Mouse (Mus musculus) bone marrow, adult 2 months (tissue): ENCODE measurements around the gene Pigu. TPM values are rescaled to one million over a fixed set of nuclear protein-coding genes. Genes with fewer than 3 reads are reported as not detected.

ENCODE experiments used
- H3K27ac ChIP-seq: fragments of 200-500 bp; 2 replicates; pipeline ENCODE4 v1.5.1; 2012; ENCODE audit warnings: low read depth, mild to moderate bottlenecking, control low read depth, inconsistent platforms, low read length; ENCODE audit not compliant: control insufficient read depth, poor library complexity, insufficient read depth
- H3K4me1 ChIP-seq: fragments of 200-500 bp; 2 replicates; pipeline ENCODE4 v1.6.1; 2011; ENCODE audit warnings: low read length; ENCODE audit not compliant: control insufficient read depth, insufficient read depth
- H3K4me3 ChIP-seq: fragments of 200-500 bp; replicated peaks from 2 replicates; pipeline ENCODE3; 2011; ENCODE audit warnings: mild to moderate bottlenecking, low read depth, low read length, control low read depth; ENCODE audit not compliant: control insufficient read depth
- CTCF ChIP-seq: fragments of 200-500 bp; IDR thresholded peaks from 2 replicates; pipeline ENCODE4 v1.5.1; 2011; ENCODE audit warnings: low read length, control low read depth; ENCODE audit not compliant: control insufficient read depth, insufficient read depth
- POLR2A ChIP-seq: fragments of 200-500 bp; IDR thresholded peaks from 2 replicates; pipeline ENCODE4 v1.6.1; 2011; ENCODE audit warnings: low read depth, mild to moderate bottlenecking, control low read depth, low read length, borderline replicate concordance; ENCODE audit not compliant: control insufficient read depth
- WGBS: fragments of 180-500 bp; shearing (Covaris S2); methylation state at CpG from one replicate; pipeline ENCODE4 v1.1.7; 2018; 5-methylcytosine and 5-hydroxymethylcytosine counted together
- polyA plus RNA-seq: library from polyadenylated mRNA; stranded (reverse); fragments of >200 nt; gene quantifications from 2 replicates; pipeline ENCODE4 v1.2.4, GENCODE M21; 2011; ENCODE audit warnings: low replicate concordance; ENCODE audit not compliant: missing spikeins, insufficient read depth, insufficient read length

Gene Pigu
- polyA plus RNA-seq, 1 experiment, result 14.6 TPM

DNA sequence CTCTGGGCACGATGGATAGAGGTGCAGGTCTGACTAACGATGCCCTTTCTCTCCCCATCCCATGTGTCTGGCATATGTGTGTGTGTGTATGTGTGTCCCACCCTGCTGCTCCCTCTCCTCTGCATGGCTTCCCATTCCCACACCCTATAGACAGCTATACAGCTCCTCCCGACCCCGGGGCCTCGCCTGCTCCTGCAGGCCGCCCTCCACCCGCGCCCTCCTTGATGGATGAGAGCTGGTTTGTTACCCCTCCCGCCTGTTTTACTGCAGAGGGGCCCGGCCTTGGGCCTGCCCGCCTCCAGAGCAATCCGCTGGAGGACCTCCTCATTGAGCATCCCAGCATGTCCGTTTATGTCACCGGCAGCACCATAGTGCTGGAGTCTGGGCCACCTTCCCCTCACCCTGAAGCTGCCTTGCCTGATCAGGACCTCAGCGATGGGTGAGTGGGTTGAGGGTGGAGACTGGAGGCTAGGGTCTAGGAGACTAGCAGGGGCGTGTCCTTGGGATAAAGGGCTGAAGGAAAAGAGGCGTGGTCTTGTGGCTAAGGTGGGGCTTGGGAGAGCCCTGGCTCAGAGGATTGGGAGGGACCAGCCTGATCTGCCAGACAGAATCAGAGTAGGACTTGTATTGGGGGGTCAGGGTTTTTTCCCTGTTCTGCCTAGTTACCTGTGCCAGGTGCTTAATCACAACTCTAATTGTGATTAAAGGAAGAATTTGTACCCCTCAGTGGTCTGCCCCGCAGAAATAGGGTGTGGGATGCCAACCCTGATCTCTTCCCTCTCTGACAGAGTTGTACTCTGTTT is 28.7 kb upstream of the Pigu start:
- H3K27ac ChIP-seq, result no peak overlapping the region
- 73% methylated on average over 18 of the region's 18 CpGs for WGBS
- TF ChIP-seq POLR2A (no peak), CTCF (no peak)
- no peak overlapping the region for H3K4me3 ChIP-seq
- no peaks in the 10 kb centered on the region; the same call in 1 of the 2 replicates for H3K4me1 ChIP-seq

DNA sequence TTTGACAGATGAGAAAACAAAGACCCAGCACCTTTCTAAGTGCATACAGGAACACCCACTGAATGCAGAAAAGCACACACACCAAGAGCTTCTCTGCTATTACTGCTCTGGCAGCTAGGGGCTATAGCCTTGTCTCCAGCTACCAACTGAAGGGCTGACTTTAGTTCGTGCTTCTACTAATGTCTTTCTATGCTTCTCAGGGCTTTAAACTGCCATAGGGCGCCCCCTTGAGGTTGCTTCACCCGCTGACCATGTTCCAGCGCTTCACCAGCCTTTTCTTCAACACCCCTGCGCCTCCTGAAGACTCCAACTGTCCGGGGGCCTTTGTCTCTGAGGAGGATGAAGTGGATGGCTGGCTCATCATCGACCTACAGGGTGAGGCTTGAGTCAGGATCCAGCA is 27.9 kb upstream of the Pigu start:
- Histone ChIP-seq H3K27ac (no peak overlapping the region), H3K4me1 (no peaks in the 10 kb centered on the region; the same call in 1 of the 2 replicates), H3K4me3 (no peak overlapping the region)
- no peak for TF ChIP-seq POLR2A
- peak; percentile 77 for TF ChIP-seq CTCF
- 16% methylated on average over 7 of the region's 7 CpGs for WGBS

DNA sequence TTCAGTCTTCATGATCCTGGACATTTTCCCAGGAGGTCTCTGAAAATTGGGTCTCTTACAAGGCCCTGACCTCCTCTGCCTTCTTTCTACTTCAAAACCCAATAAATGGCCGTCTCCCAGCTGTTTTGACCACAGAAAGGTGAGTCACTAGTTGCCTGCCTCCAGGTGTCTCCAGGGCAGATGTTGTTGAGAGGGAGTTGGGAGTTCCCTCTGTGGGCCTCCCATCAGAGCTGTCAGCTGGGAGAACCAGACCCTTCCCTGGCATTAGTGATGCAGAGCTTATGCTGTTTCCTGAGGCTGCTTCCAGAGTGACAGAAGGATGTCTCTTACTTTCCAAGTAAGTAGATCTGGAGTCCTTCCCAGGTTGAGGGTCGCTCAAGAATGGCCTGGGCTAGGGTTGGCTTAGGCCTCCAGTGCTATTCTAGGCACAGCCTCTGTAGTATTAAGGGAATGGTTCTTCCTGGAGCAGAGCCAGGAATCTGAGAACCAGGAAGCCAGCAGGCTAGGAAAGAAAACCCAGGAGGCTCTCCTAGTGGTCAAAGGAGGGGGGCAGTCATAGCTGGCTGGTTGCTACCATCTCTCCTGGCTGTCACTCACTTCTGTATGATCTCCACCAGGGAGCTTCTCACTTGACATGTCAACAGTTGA is 25.7 kb upstream of the Pigu start:
- no peak for TF ChIP-seq POLR2A
- TF ChIP-seq CTCF, result no peak
- 81% methylated on average over 2 of the region's 2 CpGs for WGBS
- H3K4me1 ChIP-seq, result no peaks in the 10 kb centered on the region; the same call in 1 of the 2 replicates
- H3K27ac ChIP-seq, result no peak overlapping the region
- peak overlapping the region; percentile 6 for H3K4me3 ChIP-seq

DNA sequence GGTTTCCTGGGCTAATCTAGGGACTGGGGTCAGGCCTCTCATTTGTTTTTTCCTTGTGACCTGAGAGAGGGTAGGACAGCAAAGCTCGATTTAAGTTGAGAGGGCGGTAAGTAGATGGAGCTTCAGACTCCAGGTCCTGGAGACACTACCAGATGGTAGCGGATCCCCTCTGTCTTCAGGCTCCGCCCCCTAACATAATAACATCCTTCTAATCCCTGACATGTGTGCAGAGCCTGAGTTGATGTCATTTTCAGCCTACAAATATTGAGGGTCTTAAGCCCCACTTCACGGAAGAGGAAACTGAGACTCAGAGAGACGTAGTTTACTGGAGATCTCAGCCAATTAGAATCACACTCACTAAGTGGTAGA is 25.1 kb upstream of the Pigu start:
- Histone ChIP-seq H3K4me1 (no peaks in the 10 kb centered on the region; the same call in 1 of the 2 replicates), H3K27ac (peak overlapping the region; percentile 99), H3K4me3 (peak overlapping the region; percentile 61)
- WGBS, result 31% methylated on average over 6 of the region's 6 CpGs
- TF ChIP-seq CTCF, result no peak
- no peak for TF ChIP-seq POLR2A

DNA sequence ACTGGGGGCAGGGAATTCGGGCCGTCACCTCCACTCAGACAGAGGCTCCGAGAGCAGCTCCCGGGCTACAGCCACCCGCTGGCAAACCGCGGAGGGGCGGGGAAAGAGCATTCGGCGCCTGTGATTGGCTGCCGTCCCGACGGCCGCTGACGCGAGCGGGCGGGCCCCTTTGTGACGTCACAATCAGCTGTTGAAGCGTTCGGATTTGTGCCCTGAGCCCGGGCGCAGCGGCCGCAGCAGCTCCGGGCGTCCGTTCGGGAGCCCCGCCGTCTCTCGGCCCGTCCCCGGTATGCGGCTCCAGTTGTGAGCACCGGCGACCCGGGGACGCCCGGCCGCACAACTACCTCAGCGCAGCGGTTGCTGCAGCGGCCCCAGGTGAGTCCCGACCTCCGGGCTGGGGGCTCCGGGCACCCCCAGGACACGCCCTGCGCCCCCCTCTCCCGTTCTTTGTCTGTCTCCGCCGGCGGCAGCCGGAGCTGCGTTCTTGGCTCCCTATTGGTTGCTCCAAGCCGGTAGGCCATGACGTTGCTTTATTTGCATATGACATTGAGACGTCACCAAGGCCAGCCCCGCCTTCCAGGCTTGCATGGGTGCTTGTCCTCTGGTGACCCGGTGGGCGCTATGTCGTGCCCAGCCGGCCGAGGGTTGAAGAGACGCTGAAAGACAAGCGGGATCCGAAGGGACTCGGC is 24.6 kb upstream of the Pigu start:
- no peaks in the 10 kb centered on the region; the same call in 1 of the 2 replicates for H3K4me1 ChIP-seq
- H3K27ac ChIP-seq, result peak overlapping the region; percentile 99
- under 1% methylated on average over 68 of the region's 68 CpGs for WGBS
- no peak for TF ChIP-seq CTCF
- TF ChIP-seq POLR2A, result peak; percentile 51; the same call in 1 of the 2 replicates
- peak overlapping the region; percentile 79 for H3K4me3 ChIP-seq

DNA sequence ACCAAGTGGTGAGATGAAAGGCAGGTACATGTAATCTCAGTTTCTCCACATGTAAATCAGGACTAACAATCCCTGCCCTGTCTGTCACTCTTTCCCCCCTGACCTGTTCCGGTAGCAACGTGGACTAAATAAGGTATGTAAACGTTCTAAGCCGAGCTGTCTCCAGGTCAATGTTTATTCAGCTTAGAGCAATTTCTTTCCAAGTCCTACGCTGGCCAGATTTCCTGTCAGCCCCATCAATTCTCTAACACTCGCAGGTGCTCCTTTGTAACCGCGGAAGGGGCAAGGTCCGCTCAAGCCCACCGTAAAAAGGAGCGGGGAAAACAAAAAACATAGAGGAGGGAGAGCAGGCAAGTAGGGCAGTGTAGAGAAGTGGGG is 23.8 kb upstream of the Pigu start:
- WGBS, result 4% methylated on average over 11 of the region's 11 CpGs
- H3K4me3 ChIP-seq, result peak overlapping the region; percentile 79
- no peak overlapping the region for H3K27ac ChIP-seq
- TF ChIP-seq POLR2A (no peak), CTCF (no peak)
- no peaks in the 10 kb centered on the region; the same call in 1 of the 2 replicates for H3K4me1 ChIP-seq

DNA sequence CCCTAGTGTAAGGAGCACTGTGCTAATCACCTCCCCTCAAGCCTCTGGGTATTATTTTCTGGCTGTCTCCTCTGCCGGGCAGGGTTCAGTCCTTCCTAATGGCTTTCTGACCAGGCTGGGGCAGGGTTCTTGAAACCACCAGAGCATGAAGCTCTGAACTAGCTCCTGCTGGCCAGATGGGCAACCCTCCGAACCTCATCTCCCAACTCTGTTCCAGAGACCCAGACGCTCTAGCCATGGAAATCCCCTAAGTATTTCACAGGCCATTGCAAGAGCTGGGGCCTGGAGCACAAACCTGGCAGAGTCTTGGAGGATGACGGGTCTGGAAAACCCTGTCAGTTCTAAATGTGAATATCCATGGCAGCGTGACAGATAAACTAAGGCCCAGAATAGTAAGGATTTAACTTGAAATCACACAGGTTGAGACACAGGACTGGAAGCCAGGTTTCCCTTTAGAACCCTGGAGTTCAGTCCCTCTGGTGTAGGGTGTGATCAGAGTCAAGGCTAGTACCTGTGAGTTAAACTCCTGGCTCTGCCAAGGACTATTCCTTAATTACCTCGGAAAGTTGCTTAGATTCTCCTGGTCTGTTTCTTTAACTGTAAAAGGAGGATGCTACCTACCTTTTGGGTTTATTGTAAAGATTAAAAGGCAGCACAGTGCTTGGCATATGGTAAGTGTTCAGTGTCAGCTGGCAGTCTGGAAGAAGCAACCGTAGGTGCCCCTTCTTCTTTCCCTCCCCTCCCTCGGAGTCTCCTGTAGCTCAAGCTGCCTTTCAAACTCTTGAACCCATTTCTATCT is 23.2 kb upstream of the Pigu start, which contains the start of gene Trp53inp2:
Gene Trp53inp2, plus strand, starts transcription at position 799 of the 799 bp plus-strand sequence.
- no peaks in the 10 kb centered on the region for H3K4me1 ChIP-seq
- peak within 1 kb of the TSS; percentile 99 for H3K27ac ChIP-seq
- WGBS, result 66% methylated on average over 8 of the region's 8 CpGs
- TF ChIP-seq CTCF, result no peak
- peak within 1 kb of the TSS; percentile 79 for H3K4me3 ChIP-seq
